Mouse (Mus musculus): Measurements from ENCODE around the gene Zfp575.

DNA sequence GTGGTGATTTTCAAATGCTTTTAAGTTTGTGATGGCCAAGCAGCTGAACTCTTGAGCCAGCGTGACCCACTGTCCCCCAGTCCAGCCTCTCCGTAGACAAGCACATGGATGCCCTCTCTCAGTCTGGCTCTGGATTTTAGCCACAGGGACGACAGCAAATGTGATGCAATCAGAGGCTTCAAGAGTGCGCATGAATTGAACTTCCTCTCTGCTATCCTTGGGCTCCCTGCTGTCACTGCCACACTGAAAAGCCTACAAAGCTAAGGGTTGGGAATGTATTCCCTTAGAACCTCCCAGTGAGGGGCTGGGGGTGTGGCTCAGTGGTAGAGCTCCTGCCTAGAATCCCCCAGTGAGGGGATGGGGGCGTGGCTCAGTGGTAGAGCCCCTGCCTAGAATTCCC is 48.7 kb downstream of the Zfp575 start:
- TF ChIP-seq CTCF (IDR thresholded peaks at IDR 0.05; ENCODE audit: insufficient read depth, low read length) (no peak), POLR2A (IDR thresholded peaks at IDR 0.05; ENCODE audit: borderline replicate concordance, extremely low read depth, low read depth, low read length) (no peak)

Measured in lung, adult 2 months (tissue).